Mouse (Mus musculus): ENCODE results near the gene Cnpy3. TPM values are rescaled to one million over a fixed set of nuclear protein-coding genes. Genes with fewer than 3 reads are reported as not detected.
"Not testable (repeated sequence)": the region's sequence is repeated elsewhere in the genome, so short reads cannot be mapped to it uniquely, and the experiment has no call there.

The Cnpy3 gene
- 110 TPM for polyA plus RNA-seq (2021)

DNA sequence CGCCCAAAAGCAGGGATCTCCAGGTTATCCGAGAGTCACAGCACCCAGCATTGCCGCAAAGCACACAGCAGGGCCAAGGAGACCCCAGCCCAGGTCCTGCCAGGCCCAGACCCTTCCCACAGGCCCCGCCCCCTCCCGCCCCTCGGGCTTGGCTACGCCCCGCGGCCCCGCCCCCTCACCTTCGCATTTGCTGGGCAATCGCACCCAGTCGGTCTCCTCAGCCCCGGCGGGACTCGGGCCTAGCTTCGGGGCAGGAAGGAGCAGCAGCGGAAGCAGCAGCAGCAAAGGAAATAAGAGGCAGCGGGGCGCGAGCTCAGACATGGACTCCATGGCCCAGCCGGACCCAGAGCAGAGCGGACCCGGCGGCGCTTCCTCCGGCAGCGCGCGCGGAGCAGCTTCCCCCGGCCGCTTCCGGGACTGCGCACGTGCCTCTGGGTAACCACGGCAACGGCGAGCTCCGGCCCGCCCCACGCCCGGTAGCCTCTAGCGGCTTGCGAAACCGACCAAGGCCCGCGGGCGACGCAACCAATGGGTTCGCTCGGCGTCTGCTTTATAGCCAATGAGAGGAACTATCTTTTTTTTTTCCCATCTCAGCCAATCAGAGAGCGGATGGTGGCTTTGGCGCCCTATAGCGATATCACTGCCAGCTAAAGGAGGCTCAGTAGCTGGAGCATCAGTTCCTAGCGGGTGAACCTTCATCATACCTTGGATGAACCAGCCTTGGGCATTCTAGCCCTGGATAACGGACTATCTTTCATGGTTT, at the start of gene Cnpy3:
TSS of gene Cnpy3 (minus strand) at position 421 of the 763 bp plus-strand sequence.
- in situ Hi-C loops (cut with MboI; ENCODE audit: low pct_unique_long_range_greater_than_20kb) = no loop called here
- ChIA-PET CTCF (no interaction called here), POLR2A (interaction anchor here (0.8 to 2.5 kb wide), 4 partner anchors 10 to 92 kb away, joined by 3 to 5 read pairs (median 4); partner anchors contain the start of gene 2310039H08Rik)
- peak; percentile 89 for ATAC-seq
- H3K27me3 ChIP-seq = peaks cover 6% of the 10 kb centered on the region
- peak; percentile 84 for DNase-seq (ENCODE audit: low read depth, low spot score)
- TF ChIP-seq CTCF (IDR thresholded peaks at IDR 0.05) = no peak

GRCm38 (mm10) chr17:46801761-46802160, 49.7 kb upstream of the Cnpy3 start:
- DNase-seq (ENCODE audit: low read depth, low spot score) (no peak), ATAC-seq (no peak)
- ChIA-PET CTCF (no interaction called here), POLR2A (no interaction called here)
- TF ChIP-seq CTCF (IDR thresholded peaks at IDR 0.05) = no peak
- H3K27me3 ChIP-seq = no peaks in the 10 kb centered on the region
- in situ Hi-C loops (cut with MboI; ENCODE audit: low pct_unique_long_range_greater_than_20kb) = no loop called here

DNA sequence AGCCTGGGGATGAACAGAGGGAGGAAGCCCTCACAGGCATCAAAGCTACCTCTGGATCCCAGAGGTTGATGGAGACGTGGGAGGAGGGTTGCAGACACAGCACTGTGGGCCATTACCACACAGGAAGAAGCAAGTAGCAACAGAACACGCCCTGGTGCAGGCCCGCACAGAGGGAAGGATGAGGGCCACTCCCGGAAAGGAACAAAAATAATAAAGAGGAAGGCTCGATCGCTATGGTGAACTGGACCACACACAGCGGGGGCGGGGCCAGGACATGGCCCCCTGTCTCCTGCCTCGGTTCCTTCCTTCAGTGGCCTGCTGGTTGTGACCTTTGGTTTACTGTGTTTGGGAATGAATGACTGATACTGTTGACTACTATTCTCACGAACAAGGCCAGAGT, 47.7 kb upstream of the Cnpy3 start:
- no peaks in the 10 kb centered on the region for H3K27me3 ChIP-seq
- DNase-seq (ENCODE audit: low read depth, low spot score) (no peak), ATAC-seq (no peak)
- in situ Hi-C loops (cut with MboI; ENCODE audit: low pct_unique_long_range_greater_than_20kb) = no loop called here
- CTCF ChIA-PET = no interaction called here
- no peak for TF ChIP-seq CTCF (IDR thresholded peaks at IDR 0.05)
- POLR2A ChIA-PET = no interaction called here

DNA sequence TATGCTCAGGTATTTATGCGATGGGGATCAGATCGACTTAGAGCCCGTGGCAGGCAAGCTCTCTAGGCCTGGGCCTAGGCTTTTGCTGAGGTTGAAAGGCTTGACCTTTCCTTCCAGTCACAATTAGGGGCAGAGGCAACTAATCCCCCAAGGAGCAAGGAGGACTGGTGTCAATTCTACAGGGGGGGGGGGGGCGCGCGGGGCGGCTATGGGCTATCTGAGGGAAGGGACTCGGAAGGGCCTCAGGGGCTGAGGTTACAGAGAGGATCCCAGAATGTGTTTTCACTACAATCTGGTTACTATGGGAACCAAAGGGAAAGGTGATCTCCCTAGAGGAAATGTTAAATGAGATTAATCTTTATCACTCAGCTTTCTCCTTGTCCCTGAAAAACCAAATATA, 45.4 kb upstream of the Cnpy3 start:
- ATAC-seq (no peak), DNase-seq (ENCODE audit: low read depth, low spot score) (no peak)
- TF ChIP-seq CTCF (IDR thresholded peaks at IDR 0.05) = no peak

DNA sequence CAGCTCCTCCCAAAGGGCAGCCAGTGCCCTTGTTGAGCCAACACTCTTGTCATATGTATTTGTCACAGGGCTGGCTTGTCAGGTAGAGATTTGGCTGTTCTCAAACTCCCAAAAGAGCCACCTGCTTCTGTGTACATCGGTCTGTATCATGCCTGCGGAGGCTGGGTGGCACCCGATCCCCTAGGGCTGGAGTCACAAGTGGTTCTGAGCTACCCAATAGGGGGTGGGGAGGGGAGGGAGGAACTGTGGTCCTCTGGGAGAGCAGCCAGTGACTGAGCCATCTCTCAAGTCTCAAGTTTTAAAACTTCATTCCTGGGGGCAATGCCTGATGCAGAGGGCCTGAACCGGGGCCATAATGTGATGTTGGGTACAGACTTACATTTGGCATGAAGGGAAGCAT, 44.7 kb upstream of the Cnpy3 start:
- POLR2A ChIA-PET = interaction anchor here (0.6 kb wide), 2 partner anchors 63 to 72 kb away, joined by 3 to 4 read pairs; no protein-coding TSS in a partner anchor
- DNase-seq (ENCODE audit: low read depth, low spot score) (no peak), ATAC-seq (no peak)
- H3K27me3 ChIP-seq = no peaks in the 10 kb centered on the region
- no peak for TF ChIP-seq CTCF (IDR thresholded peaks at IDR 0.05)
- CTCF ChIA-PET = no interaction called here
- in situ Hi-C loops (cut with MboI; ENCODE audit: low pct_unique_long_range_greater_than_20kb) = no loop called here

More for the DNA sequence above, 45.4 kb upstream of the Cnpy3 start:
- CTCF ChIA-PET = no interaction called here
- H3K27me3 ChIP-seq = no peaks in the 10 kb centered on the region
- POLR2A ChIA-PET = no interaction called here
- in situ Hi-C loops (cut with MboI; ENCODE audit: low pct_unique_long_range_greater_than_20kb) = no loop called here

DNA sequence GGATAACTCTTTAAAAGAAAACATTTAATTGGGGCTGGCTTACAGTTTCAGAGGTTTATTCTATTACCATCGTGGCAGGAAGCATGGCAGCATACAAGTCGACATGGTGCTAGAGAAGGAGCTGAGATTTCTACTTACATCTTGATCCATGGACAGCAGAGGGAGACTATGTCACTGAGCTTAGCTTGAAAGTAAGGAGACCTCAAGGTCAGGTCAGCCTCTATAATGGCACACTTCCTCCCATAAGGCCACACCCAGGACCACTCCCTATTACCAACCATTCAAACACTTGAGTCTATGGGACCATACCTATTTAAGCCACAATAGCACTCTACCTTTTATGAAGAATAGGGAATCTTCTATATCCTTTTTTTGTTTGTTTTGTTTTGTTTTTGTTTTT, 40.9 kb upstream of the Cnpy3 start:
- ChIA-PET POLR2A (no interaction called here), CTCF (no interaction called here)
- DNase-seq (ENCODE audit: low read depth, low spot score) (no peak), ATAC-seq (no peak)
- no peak for TF ChIP-seq CTCF (IDR thresholded peaks at IDR 0.05)
- in situ Hi-C loops (cut with MboI; ENCODE audit: low pct_unique_long_range_greater_than_20kb) = no loop called here
- H3K27me3 ChIP-seq = no peaks in the 10 kb centered on the region

- CTCF ChIA-PET; POLR2A ChIA-PET; DNase-seq (ENCODE audit: low read depth, low spot score); ATAC-seq; H3K27me3 ChIP-seq; in situ Hi-C loops (cut with MboI; ENCODE audit: low pct_unique_long_range_greater_than_20kb): not testable (repeated sequence)
These were observed 36.0 kb upstream of the Cnpy3 start for GRCm38 (mm10) chr17:46787974-46788373.

DNA sequence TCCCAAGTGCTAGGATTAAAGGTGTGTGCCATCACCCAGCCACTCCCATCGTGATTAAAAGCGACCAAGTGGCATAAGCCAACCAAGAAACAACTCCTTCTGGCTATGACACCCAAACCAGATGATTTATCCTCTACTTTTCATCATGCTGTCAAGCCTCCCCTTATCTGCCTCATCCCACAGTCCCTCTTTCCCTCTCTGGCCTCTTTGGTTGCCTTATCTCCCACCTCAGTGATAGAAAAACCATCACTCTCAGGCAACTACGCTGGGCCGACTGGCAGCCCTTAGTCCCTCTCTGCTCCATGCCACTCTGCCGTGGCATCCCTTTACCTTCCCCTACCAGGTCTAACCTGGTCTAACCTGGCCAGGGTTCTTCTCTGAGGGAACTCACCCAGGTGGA, 34.9 kb upstream of the Cnpy3 start:
- ATAC-seq (no peak), DNase-seq (ENCODE audit: low read depth, low spot score) (no peak)
- no peaks in the 10 kb centered on the region for H3K27me3 ChIP-seq
- ChIA-PET POLR2A (no interaction called here), CTCF (no interaction called here)
- no peak for TF ChIP-seq CTCF (IDR thresholded peaks at IDR 0.05)
- in situ Hi-C loops (cut with MboI; ENCODE audit: low pct_unique_long_range_greater_than_20kb) = no loop called here

- ATAC-seq = no peak
- CTCF ChIA-PET = no interaction called here
- H3K27me3 ChIP-seq = no peaks in the 10 kb centered on the region
- in situ Hi-C loops (cut with MboI; ENCODE audit: low pct_unique_long_range_greater_than_20kb) = loop anchor here (5.0 kb wide), 2 partner anchors 69 to 99 kb away; no protein-coding TSS in a partner anchor
- POLR2A ChIA-PET = interaction anchor here (1.7 kb wide), 1 partner anchor 108 kb away, joined by 9 read pairs; no protein-coding TSS in a partner anchor
- no peak for DNase-seq (ENCODE audit: low read depth, low spot score)
- TF ChIP-seq CTCF (IDR thresholded peaks at IDR 0.05) = no peak
These were observed 31.2 kb upstream of the Cnpy3 start for GRCm38 (mm10) chr17:46783222-46783565.

DNA sequence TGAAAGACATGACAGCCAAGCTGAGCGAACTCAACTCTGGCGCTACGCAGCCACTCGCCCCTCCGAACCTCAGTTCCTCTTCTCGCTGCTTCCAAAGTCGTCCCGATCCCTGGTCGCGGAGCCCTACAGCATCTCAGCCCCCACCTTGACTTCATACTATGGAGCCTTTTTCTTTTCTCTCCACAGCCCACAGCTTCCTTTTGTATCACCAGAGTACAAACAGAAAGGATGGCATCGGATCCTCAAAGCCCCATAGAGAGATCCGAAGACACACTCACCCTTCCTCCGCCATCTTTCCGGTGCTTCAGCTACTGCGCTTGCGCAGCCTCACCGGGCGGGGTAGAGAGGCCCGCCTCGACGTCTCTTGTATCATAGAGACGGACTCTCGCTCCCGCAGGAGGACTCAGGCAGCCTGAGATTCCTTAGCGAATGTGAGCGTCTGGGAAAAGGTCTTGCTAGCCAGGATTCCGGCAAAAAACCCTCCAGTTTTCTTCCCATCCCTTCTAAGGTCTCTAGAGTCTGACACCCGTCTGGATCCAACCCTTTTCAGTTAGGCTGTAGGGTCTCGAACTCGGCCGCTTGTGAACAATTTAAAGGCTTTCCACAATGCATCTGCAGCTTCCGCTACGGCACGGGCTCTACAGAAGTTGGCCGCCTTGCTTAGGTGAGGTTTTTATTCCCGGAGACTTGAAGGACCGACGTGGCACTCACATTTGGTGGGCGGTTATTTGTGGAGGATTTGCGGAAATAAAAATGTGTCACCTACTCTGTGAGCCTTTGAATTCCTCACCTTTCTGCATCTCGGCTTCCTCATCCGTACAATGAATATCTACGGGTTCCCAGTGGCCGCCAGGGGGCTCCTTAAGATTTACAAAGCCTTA, 30.6 kb upstream of the Cnpy3 start, which contains the start of gene Rpl7l1:
TSS of gene Rpl7l1 (minus strand) at position 332 of the 881 bp plus-strand sequence.
- DNase-seq (ENCODE audit: low read depth, low spot score) = peak; percentile 77
- CTCF ChIA-PET = interaction anchor here (0.7 to 1.1 kb wide), 3 partner anchors 103 to 108 kb away, joined by 3 to 4 read pairs (median 3); partner anchors contain the start of gene Tbcc
- ATAC-seq = peak; percentile 72
- H3K27me3 ChIP-seq = no peaks in the 10 kb centered on the region
- in situ Hi-C loops (cut with MboI; ENCODE audit: low pct_unique_long_range_greater_than_20kb) = loop anchor here (5.0 kb wide), 2 partner anchors 70 to 100 kb away; no protein-coding TSS in a partner anchor
- TF ChIP-seq CTCF (IDR thresholded peaks at IDR 0.05) = peak; percentile 94
- POLR2A ChIA-PET = interaction anchor here (0.8 to 1.7 kb wide), 3 partner anchors 75 to 109 kb away, joined by 3 to 9 read pairs (median 4); partner anchors contain the start of gene Bicral

Data from Patski (cell line).